Mouse (Mus musculus) T-helper 2 cell (primary cell): ENCODE measurements around the gene Taar2.

Experiments used
- in situ Hi-C: fragments of 300-600 bp; cut with MboI, MseI; formaldehyde crosslinking; loops from one replicate; pipeline ENCODE4 v1.15.1; 2025; ENCODE audit warnings: high pct_unique_total_duplicates

The Taar2 gene

DNA sequence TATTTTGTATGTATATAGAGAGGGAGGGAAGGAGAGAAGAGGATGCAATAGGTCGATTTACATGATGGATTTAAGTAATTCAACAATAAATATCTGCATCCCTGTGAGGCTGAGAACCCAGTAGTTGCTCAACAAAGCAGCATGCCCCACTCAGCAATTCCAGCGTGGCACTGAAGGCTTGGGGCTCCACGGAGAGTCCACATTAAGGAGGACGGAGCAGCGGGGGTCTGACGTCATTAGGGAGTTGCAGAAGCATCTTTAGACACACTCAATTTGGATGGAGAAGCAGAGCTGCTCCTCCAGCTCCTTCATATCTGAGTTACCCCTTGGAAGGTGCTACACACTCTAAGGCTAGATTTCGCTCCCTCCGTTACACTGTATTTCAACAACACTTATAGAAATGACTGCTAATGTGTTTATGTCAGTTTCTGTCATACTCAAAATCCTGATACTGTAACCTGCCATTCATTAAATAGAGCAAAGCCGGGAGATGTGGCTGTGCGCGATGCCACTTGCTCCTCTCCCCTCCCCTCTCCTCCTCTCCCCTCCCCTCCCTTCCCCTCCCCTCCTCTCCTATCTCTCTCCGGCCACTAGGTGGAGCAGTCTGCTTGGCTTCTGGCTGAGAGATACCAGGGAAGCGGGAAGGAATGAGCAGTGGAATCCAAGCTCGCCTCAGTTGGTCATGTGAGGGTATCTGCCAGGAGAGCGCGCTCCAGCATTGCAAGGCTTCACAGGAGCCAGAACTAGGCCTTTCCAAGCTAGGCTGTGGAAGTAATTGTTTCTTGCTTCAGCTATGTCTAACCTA is 40.7 kb downstream of the Taar2 start:
- in situ Hi-C loops = no loop called here

DNA sequence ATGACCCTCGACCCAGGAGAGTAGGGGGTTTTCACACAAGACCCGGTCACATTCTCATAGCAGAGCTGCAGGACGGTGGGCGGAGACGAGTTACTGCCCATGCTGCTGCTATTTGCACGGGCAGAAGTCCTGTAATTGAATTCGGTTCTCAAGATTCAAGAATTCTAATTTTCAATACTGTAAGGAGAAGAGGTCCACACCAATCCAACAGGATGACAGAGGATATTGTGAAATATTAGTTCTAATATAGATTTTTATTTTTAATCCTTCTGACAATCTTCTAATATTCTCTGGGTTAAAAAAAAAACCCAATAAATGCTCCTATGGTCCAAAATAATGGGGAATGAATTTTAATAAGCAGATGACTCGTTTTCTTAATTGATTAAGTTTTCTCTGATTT is 47.2 kb downstream of the Taar2 start, which contains the start of gene Taar6:
Taar6 (minus strand) TSS at position 101 of the 400 bp plus-strand sequence.
- in situ Hi-C loops = no loop called here

DNA sequence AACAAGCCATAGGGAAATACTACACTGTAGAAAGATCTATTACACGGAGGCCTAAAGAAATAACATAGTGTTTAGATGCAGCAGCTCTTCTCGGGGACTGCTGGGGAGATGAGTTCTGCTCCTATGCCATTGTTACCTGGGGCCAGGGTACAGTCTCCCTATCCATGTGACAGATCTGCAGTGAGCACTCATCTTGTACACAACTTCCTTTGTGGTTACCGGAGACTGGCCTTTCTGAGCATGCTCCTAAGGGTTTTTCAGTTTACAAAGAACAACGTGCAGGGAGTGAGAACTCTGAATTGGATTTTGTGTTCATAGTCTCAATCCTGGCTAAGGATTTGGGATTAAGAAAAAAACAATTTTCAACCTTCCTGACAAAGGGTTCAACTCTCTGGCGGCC is 48.0 kb downstream of the Taar2 start:
- in situ Hi-C loops = no loop called here
